Comparison of ENCODE assay signal across 24 mouse cellular contexts in genomic region chr4:59450906-59451305, GRCm38 (mm10). TPM values are rescaled to one million over a fixed set of nuclear protein-coding genes. Genes with fewer than 3 reads are reported as not detected.
DNase-seq lines count a peak whose midpoint lies in the region; ATAC-seq and TF ChIP-seq lines count a peak whose summit lies in the region.
"Had no signal": no experiment of that assay in that cellular context is flagged by ENCODE, and none has a peak within 500 bp of the region (broad histone marks: within the 10 kb centered on the region; RNA-seq: fewer than 3 reads in every experiment).

No protein-coding gene starts in this region.

- no peaks in the 10 kb centered on the region for H3K27me3 ChIP-seq in lung, embryonic 14.5 days (ENCODE audit: insufficient read depth, low read length)
- no peaks in the 10 kb centered on the region for H3K27me3 ChIP-seq in limb, embryonic 10.5 days (ENCODE audit: low read depth, poor library complexity, severe bottlenecking)
- H3K27me3 ChIP-seq in hindbrain, embryonic 14.5 days (ENCODE audit: control insufficient read depth, insufficient read depth, low read length) = no peaks in the 10 kb centered on the region
- H3K27me3 ChIP-seq: Patski had no signal

- H3K9ac ChIP-seq in lung, embryonic 14.5 days = no peak overlapping the region
- H3K9ac ChIP-seq in hindbrain, embryonic 14.5 days = no peak overlapping the region

- no peak overlapping the region for H3K4me2 ChIP-seq in lung, embryonic 14.5 days
- no peak overlapping the region for H3K4me2 ChIP-seq in hindbrain, embryonic 14.5 days (replicated peaks)

- no peaks in the 10 kb centered on the region for H3K4me1 ChIP-seq in lung, embryonic 14.5 days (ENCODE audit: insufficient read depth)
- H3K4me1 ChIP-seq in limb, embryonic 10.5 days = peaks cover 15% of the 10 kb centered on the region; the same call in 1 of the 2 replicates
- H3K4me1 ChIP-seq in hindbrain, embryonic 14.5 days (replicated peaks; ENCODE audit: control insufficient read depth, insufficient read depth, low read length) = no peaks in the 10 kb centered on the region

- no peak for TF ChIP-seq CTCF in lung, embryonic 14.5 days (IDR thresholded peaks at IDR 0.05; ENCODE audit: low read depth)

- H3K4me3 ChIP-seq in lung, embryonic 14.5 days (ENCODE audit: low read depth, low read length) = no peak overlapping the region
- no peak overlapping the region for H3K4me3 ChIP-seq in limb, embryonic 10.5 days
- H3K4me3 ChIP-seq in hindbrain, embryonic 14.5 days (replicated peaks; ENCODE audit: low read length) = no peak overlapping the region
- H3K4me3 ChIP-seq: erythroblast, embryonic 14.5 days had no signal

- ATAC-seq in lung, embryonic 14.5 days (ENCODE audit: insufficient read depth) = peak; percentile 22; the same call in 1 of the 2 replicates
- no peak for ATAC-seq in hindbrain, embryonic 14.5 days (ENCODE audit: low FRiP score)
- ATAC-seq: activated CD4-positive, CD25-positive, alpha-beta regulatory T cell, adult 4 months; forebrain, embryonic 16.5 days; hindbrain, postnatal 0 days; Patski had no signal

- H3K9me3 ChIP-seq in lung, embryonic 14.5 days (ENCODE audit: low read depth, low read length) = no peaks in the 10 kb centered on the region
- H3K9me3 ChIP-seq in limb, embryonic 10.5 days (replicated peaks) = no peaks in the 10 kb centered on the region
- H3K9me3 ChIP-seq in hindbrain, embryonic 14.5 days (ENCODE audit: control insufficient read depth, low read length) = no peaks in the 10 kb centered on the region

- no peaks in the 10 kb centered on the region for H3K36me3 ChIP-seq in lung, embryonic 14.5 days (ENCODE audit: insufficient read depth)
- H3K36me3 ChIP-seq in limb, embryonic 10.5 days = no peaks in the 10 kb centered on the region
- no peaks in the 10 kb centered on the region for H3K36me3 ChIP-seq in hindbrain, embryonic 14.5 days (replicated peaks; ENCODE audit: control insufficient read depth, insufficient read depth)

- peak overlapping the region; percentile 25; the same call in 1 of the 2 replicates for H3K27ac ChIP-seq in lung, embryonic 14.5 days (ENCODE audit: low read depth)
- H3K27ac ChIP-seq in limb, embryonic 10.5 days = no peak overlapping the region
- no peak overlapping the region for H3K27ac ChIP-seq in hindbrain, embryonic 14.5 days
- H3K27ac ChIP-seq: hindbrain, postnatal 0 days had no signal

- DNase-seq in heart, adult 11 months = peak; percentile 69
- no peak for DNase-seq in heart, postnatal 4 days
- no peak for DNase-seq in lung, embryonic 14.5 days
- DNase-seq in lung, adult 18-20 months = no peak
- peak; percentile 23 for DNase-seq in 3T3-L1 (ENCODE audit: low read depth, low spot score)
- DNase-seq in limb, embryonic 10.5 days (ENCODE audit: low spot score) = peak; percentile 8
- DNase-seq in layer of hippocampus, postnatal 10 days (ENCODE audit: low spot score in 2 of 2) = no peak
- no peak for DNase-seq in hindbrain, embryonic 14.5 days (ENCODE audit: low spot score)
- DNase-seq: adrenal gland, adult 2 months; adrenal gland, postnatal 36 days; cerebellum, adult 2 months; cerebellum, postnatal 14 days; heart, postnatal 14 days; kidney, adult 11 months; midbrain, embryonic 14.5 days; retina, postnatal 1 day; right cerebral cortex, postnatal 14 days; thymus, adult 2 months; thymus, postnatal 36 days had no signal

- WGBS in lung, embryonic 14.5 days = 76% methylated on average over 3 of the region's 3 CpGs
- 89% methylated on average over 3 of the region's 3 CpGs for WGBS in limb, embryonic 10.5 days
- 94% methylated on average over 3 of the region's 3 CpGs for WGBS in hindbrain, embryonic 14.5 days

RNA-seq across cellular contexts. Expression of gene Susd1, which starts 12.5 kb away (rescaled TPM):
- 1 to 10 TPM in 1 of 2 experiments, under 1 TPM in 1; 0.71 to 2.4 TPM for total RNA-seq in heart, postnatal 4 days (2021)
- 5.1 and 5.6 TPM in 2 replicates for polyA plus RNA-seq in lung, embryonic 14.5 days (2014; fragmentation: Nextera tagmentation; extraction: Ambion mirVana)
- polyA plus RNA-seq in limb, embryonic 10.5 days (2016; fragmentation: Nextera tagmentation; extraction: Ambion mirVana) = 1.2 and 2.0 TPM in 2 replicates
- 1 to 10 TPM; 8.2 to 9.0 TPM for total RNA-seq in layer of hippocampus, postnatal 10 days (2021)
- polyA plus RNA-seq in hindbrain, embryonic 14.5 days (2014; fragmentation: Nextera tagmentation; extraction: Ambion mirVana) = 1.2 and 1.4 TPM in 2 replicates

Comparison
In these comparisons a context has a peak if more than half of its experiments do, and no peak if none do; other contexts are left out.
1. DNase-seq: peak in heart, adult 11 months (single experiment), 3T3-L1 (single experiment) and limb, embryonic 10.5 days (single experiment); none in heart, postnatal 4 days (single experiment), lung, embryonic 14.5 days (single experiment), lung, adult 18-20 months (0 of 2), layer of hippocampus, postnatal 10 days (0 of 2) and hindbrain, embryonic 14.5 days (single experiment).